Mouse (Mus musculus) heart, embryonic 16.5 days (tissue): ENCODE measurements around the gene C1qtnf5. TPM values are rescaled to one million over a fixed set of nuclear protein-coding genes. Genes with fewer than 3 reads are reported as not detected.

ENCODE experiments used
- ATAC-seq: fragments of 200-750 bp; cut with Nextera tagmentation; replicated peaks from 2 replicates; pipeline ENCODE4 v1.8.0; 2017; ENCODE audit warnings: moderate number of reproducible peaks; ENCODE audit not compliant: insufficient read depth, low FRiP score; ENCODE audit errors: extremely low read depth
- H3K27ac ChIP-seq: fragments of 300-500 bp; sonication (generic); 2 replicates; pipeline ENCODE4 v1.5.1; 2014; ENCODE audit warnings: mild to moderate bottlenecking, low read length, control low read depth, moderate library complexity
- H3K27me3 ChIP-seq: fragments of 300-500 bp; sonication (generic); 2 replicates; pipeline ENCODE4 v1.6.1; 2014; ENCODE audit warnings: low read length, mixed read lengths; ENCODE audit not compliant: control insufficient read depth, insufficient read depth
- H3K36me3 ChIP-seq: fragments of 300-500 bp; sonication (generic); 2 replicates; pipeline ENCODE4 v1.6.1; 2014; ENCODE audit not compliant: control insufficient read depth, insufficient read depth
- H3K4me1 ChIP-seq: fragments of 300-500 bp; sonication (generic); 2 replicates; pipeline ENCODE4 v1.6.1; 2014; ENCODE audit warnings: low read length, mixed read lengths; ENCODE audit not compliant: control insufficient read depth, insufficient read depth
- H3K4me2 ChIP-seq: fragments of 300-500 bp; sonication (generic); 2 replicates; pipeline ENCODE4 v1.6.1; 2014; ENCODE audit warnings: low read depth, mild to moderate bottlenecking, control low read depth, low read length
- H3K4me3 ChIP-seq: fragments of 300-500 bp; sonication (generic); 2 replicates; pipeline ENCODE4 v1.5.1; 2014; ENCODE audit warnings: mild to moderate bottlenecking, control low read depth, low read length
- H3K9ac ChIP-seq: fragments of 300-500 bp; sonication (generic); 2 replicates; pipeline ENCODE4 v1.6.1; 2014; ENCODE audit warnings: low read length, control low read depth
- H3K9me3 ChIP-seq: fragments of 300-500 bp; sonication (generic); replicated peaks from 2 replicates; pipeline ENCODE4 v1.6.1; 2016; ENCODE audit warnings: low read length; ENCODE audit not compliant: control insufficient read depth
- WGBS: fragments of 180-500 bp; shearing (Covaris S2); extraction: QIAGEN DNeasy Blood & Tissue Kit; methylation state at CpG from one replicate; pipeline ENCODE4 v1.1.7; 2014; 5-methylcytosine and 5-hydroxymethylcytosine counted together
- polyA plus RNA-seq: library from polyadenylated mRNA; unstranded; fragments of >200 nt; fragmentation: Nextera tagmentation; extraction: Ambion mirVana; gene quantifications from 2 replicates; pipeline ENCODE4 v1.2.1, GENCODE M21; 2015

C1qtnf5 gene
- 3.5 and 4.2 TPM in 2 replicates for polyA plus RNA-seq

- ATAC-seq, result peak; percentile 77
- Histone ChIP-seq H3K27me3 (no peaks in the 10 kb centered on the region), H3K9me3 (no peaks in the 10 kb centered on the region), H3K4me2 (peak within 1 kb of the TSS; percentile 44), H3K4me3 (peak within 1 kb of the TSS; percentile 23), H3K36me3 (peaks cover 3% of the 10 kb centered on the region; the same call in 1 of the 2 replicates), H3K4me1 (peaks cover 34% of the 10 kb centered on the region), H3K27ac (peak within 1 kb of the TSS; percentile 82), H3K9ac (peak within 1 kb of the TSS; percentile 38)
- WGBS, result 34% methylated on average over 8 of the region's 8 CpGs
These were observed at the start of gene C1qtnf5 for GRCm38 (mm10) chr9:44107110-44107509. Gene C1qtnf5, plus strand, starts transcription at chr9:44107245.

GRCm38 (mm10) chr9:44058606-44059005 is 48.4 kb upstream of the C1qtnf5 start:
- Histone ChIP-seq H3K9ac (no peak overlapping the region), H3K4me2 (no peak overlapping the region), H3K9me3 (0 out of 2 replicates have a peak, but pooled peaks cover 3% of the 10 kb centered on the region), H3K4me1 (no peaks in the 10 kb centered on the region), H3K27ac (no peak overlapping the region), H3K36me3 (no peaks in the 10 kb centered on the region), H3K27me3 (no peaks in the 10 kb centered on the region), H3K4me3 (no peak overlapping the region)
- no peak for ATAC-seq
- 71% methylated on average over 6 of the region's 6 CpGs for WGBS

- Histone ChIP-seq H3K4me3 (no peak overlapping the region), H3K9me3 (no peaks in the 10 kb centered on the region), H3K27ac (no peak overlapping the region), H3K4me2 (no peak overlapping the region), H3K36me3 (no peaks in the 10 kb centered on the region), H3K9ac (no peak overlapping the region), H3K27me3 (no peaks in the 10 kb centered on the region), H3K4me1 (peaks cover 16% of the 10 kb centered on the region)
- 43% methylated on average over 1 of the region's 1 CpGs for WGBS
- no peak for ATAC-seq
These were observed 41.9 kb upstream of the C1qtnf5 start for GRCm38 (mm10) chr9:44065177-44065576.

- Histone ChIP-seq H3K4me1 (peaks cover 28% of the 10 kb centered on the region), H3K4me2 (peak within 1 kb of the TSS; percentile 85), H3K27ac (peak within 1 kb of the TSS; percentile 70), H3K4me3 (peak within 1 kb of the TSS; percentile 74), H3K27me3 (no peaks in the 10 kb centered on the region), H3K36me3 (no peaks in the 10 kb centered on the region), H3K9ac (peak within 1 kb of the TSS; percentile 78), H3K9me3 (no peaks in the 10 kb centered on the region)
- WGBS, result under 1% methylated on average over 38 of the region's 38 CpGs
- ATAC-seq, result peak; percentile 95
These were observed 40.2 kb upstream of the C1qtnf5 start, which contains the start of gene Usp2 for GRCm38 (mm10) chr9:44066785-44067225. Gene Usp2, plus strand, starts transcription at chr9:44067021.

- Histone ChIP-seq H3K27ac (peak overlapping the region; percentile 70), H3K9me3 (no peaks in the 10 kb centered on the region), H3K4me2 (peak overlapping the region; percentile 85), H3K4me3 (peak overlapping the region; percentile 74), H3K4me1 (peaks cover 34% of the 10 kb centered on the region), H3K9ac (peak overlapping the region; percentile 78), H3K36me3 (no peaks in the 10 kb centered on the region), H3K27me3 (no peaks in the 10 kb centered on the region)
- peak; percentile 28 for ATAC-seq
- 5% methylated on average over 15 of the region's 15 CpGs for WGBS
These were observed 39.6 kb upstream of the C1qtnf5 start for GRCm38 (mm10) chr9:44067241-44067959.

GRCm38 (mm10) chr9:44067960-44068330 is 39.1 kb upstream of the C1qtnf5 start:
- Histone ChIP-seq H3K4me3 (peak overlapping the region; percentile 74), H3K9me3 (no peaks in the 10 kb centered on the region), H3K9ac (peak overlapping the region; percentile 78; the same call in 1 of the 2 replicates), H3K36me3 (no peaks in the 10 kb centered on the region), H3K4me2 (peak overlapping the region; percentile 85), H3K4me1 (peaks cover 39% of the 10 kb centered on the region), H3K27ac (peak overlapping the region; percentile 70), H3K27me3 (no peaks in the 10 kb centered on the region)
- ATAC-seq, result no peak
- WGBS, result 66% methylated on average over 6 of the region's 6 CpGs

- peak overlapping the region; percentile 81 for H3K9ac ChIP-seq
- peak overlapping the region; percentile 95 for H3K27ac ChIP-seq
- peaks cover 45% of the 10 kb centered on the region for H3K4me1 ChIP-seq
- no peaks in the 10 kb centered on the region for H3K27me3 ChIP-seq
- peak overlapping the region; percentile 63 for H3K4me2 ChIP-seq
- H3K4me3 ChIP-seq, result peak overlapping the region; percentile 60
- no peaks in the 10 kb centered on the region for H3K36me3 ChIP-seq
- 15% methylated on average over 7 of the region's 7 CpGs for WGBS
- H3K9me3 ChIP-seq, result no peaks in the 10 kb centered on the region
- peak; percentile 6; the same call in 1 of the 2 replicates for ATAC-seq
These were observed 37.8 kb upstream of the C1qtnf5 start for GRCm38 (mm10) chr9:44069252-44069651.

GRCm38 (mm10) chr9:44070113-44070843 is 36.8 kb upstream of the C1qtnf5 start:
- Histone ChIP-seq H3K9me3 (no peaks in the 10 kb centered on the region), H3K4me3 (peak overlapping the region; percentile 60), H3K4me2 (peak overlapping the region; percentile 63), H3K4me1 (peaks cover 45% of the 10 kb centered on the region), H3K27me3 (no peaks in the 10 kb centered on the region), H3K9ac (peak overlapping the region; percentile 81), H3K36me3 (no peaks in the 10 kb centered on the region), H3K27ac (peak overlapping the region; percentile 95)
- no peak for ATAC-seq
- 37% methylated on average over 14 of the region's 14 CpGs for WGBS

- H3K27me3 ChIP-seq, result no peaks in the 10 kb centered on the region
- peak overlapping the region; percentile 38; the same call in 1 of the 2 replicates for H3K27ac ChIP-seq
- WGBS, result 21% methylated on average over 8 of the region's 8 CpGs
- H3K4me2 ChIP-seq, result peak overlapping the region; percentile 63
- H3K36me3 ChIP-seq, result no peaks in the 10 kb centered on the region
- no peak for ATAC-seq
- no peaks in the 10 kb centered on the region for H3K9me3 ChIP-seq
- H3K4me3 ChIP-seq, result peak overlapping the region; percentile 60
- peaks cover 47% of the 10 kb centered on the region for H3K4me1 ChIP-seq
- H3K9ac ChIP-seq, result peak overlapping the region; percentile 81
These were observed 36.2 kb upstream of the C1qtnf5 start for GRCm38 (mm10) chr9:44070844-44071231.
